9 mouse cellular contexts compared by ENCODE assay signal in genomic region chr6:82892540-82892939, GRCm38 (mm10). TPM values are rescaled to one million over a fixed set of nuclear protein-coding genes. Genes with fewer than 3 reads are reported as not detected.
DNase-seq lines count a peak whose midpoint lies in the region; ATAC-seq and TF ChIP-seq lines count a peak whose summit lies in the region.
"Had no signal": no experiment of that assay in that cellular context is flagged by ENCODE, and none has a peak within 500 bp of the region (broad histone marks: within the 10 kb centered on the region; RNA-seq: fewer than 3 reads in every experiment).

No protein-coding gene starts in this region.

- no peaks in the 10 kb centered on the region for H3K36me3 ChIP-seq in hindbrain, postnatal 0 days (ENCODE audit: insufficient read depth, low read length)
- H3K36me3 ChIP-seq in hindbrain, embryonic 13.5 days, result no peaks in the 10 kb centered on the region
- H3K36me3 ChIP-seq in liver, postnatal 0 days (replicated peaks; ENCODE audit: insufficient read depth, low read length), result no peaks in the 10 kb centered on the region
- H3K36me3 ChIP-seq: lung, embryonic 15.5 days had no signal

- 79% methylated on average over 2 of the region's 2 CpGs for whole genome bisulfite sequencing in hindbrain, postnatal 0 days
- WGBS in hindbrain, embryonic 13.5 days, result 93% methylated on average over 2 of the region's 2 CpGs
- WGBS in liver, postnatal 0 days (ENCODE audit: insufficient replicate concordance), result 74% methylated on average over 2 of the region's 2 CpGs

- no peaks in the 10 kb centered on the region for H3K27me3 ChIP-seq in hindbrain, postnatal 0 days (ENCODE audit: insufficient read depth, low read length)
- H3K27me3 ChIP-seq in hindbrain, embryonic 13.5 days, result no peaks in the 10 kb centered on the region
- no peaks in the 10 kb centered on the region for H3K27me3 ChIP-seq in liver, postnatal 0 days (ENCODE audit: insufficient read depth, low read length)
- H3K27me3 ChIP-seq: lung, embryonic 15.5 days had no signal

- H3K4me1 ChIP-seq in hindbrain, postnatal 0 days (ENCODE audit: insufficient read depth, low read length), result no peaks in the 10 kb centered on the region
- no peaks in the 10 kb centered on the region for H3K4me1 ChIP-seq in hindbrain, embryonic 13.5 days (replicated peaks)
- no peaks in the 10 kb centered on the region for H3K4me1 ChIP-seq in liver, postnatal 0 days (ENCODE audit: insufficient read depth)

- no peak for TF ChIP-seq EP300 in liver, postnatal 0 days (IDR thresholded peaks at IDR 0.05; ENCODE audit: low read depth)

- H3K9me3 ChIP-seq in hindbrain, postnatal 0 days (ENCODE audit: low read length), result no peaks in the 10 kb centered on the region
- no peaks in the 10 kb centered on the region for H3K9me3 ChIP-seq in hindbrain, embryonic 13.5 days
- H3K9me3 ChIP-seq in liver, postnatal 0 days (ENCODE audit: low read length), result no peaks in the 10 kb centered on the region
- H3K9me3 ChIP-seq: lung, embryonic 15.5 days had no signal

- intact Hi-C loops in left cerebral cortex, postnatal 14 days (cut with DNase I), result no loop called here
- intact Hi-C loops in left cerebral cortex, postnatal 10 days (cut with DNase I), result no loop called here

- no peak for DNase-seq in hindbrain, postnatal 0 days (ENCODE audit: low spot score)
- DNase-seq in B cell, adult 2 months, result peak; percentile 44 to 49
- DNase-seq in R1 (ENCODE audit: low read depth, low spot score), result peak; percentile 70
- no peak for DNase-seq in liver, postnatal 0 days
- no peak for DNase-seq in left cerebral cortex, postnatal 14 days (ENCODE audit: low spot score in 2 of 2)
- no peak for DNase-seq in left cerebral cortex, postnatal 10 days (ENCODE audit: extremely low spot score in 1 of 2, low spot score in 2 of 2)

- no peak for ATAC-seq in hindbrain, postnatal 0 days
- ATAC-seq in hindbrain, embryonic 13.5 days (ENCODE audit: low FRiP score), result no peak
- ATAC-seq in liver, postnatal 0 days, result no peak
- ATAC-seq in activated CD4-positive, CD25-positive, alpha-beta regulatory T cell, adult 4 months, result no peak

- no peak overlapping the region for H3K9ac ChIP-seq in hindbrain, postnatal 0 days (replicated peaks; ENCODE audit: low read length)
- H3K9ac ChIP-seq in hindbrain, embryonic 13.5 days, result no peak overlapping the region
- H3K9ac ChIP-seq in liver, postnatal 0 days (replicated peaks), result no peak overlapping the region
- H3K9ac ChIP-seq: lung, embryonic 15.5 days had no signal

- H3K4me3 ChIP-seq in hindbrain, postnatal 0 days (ENCODE audit: low read length), result no peak overlapping the region
- no peak overlapping the region for H3K4me3 ChIP-seq in hindbrain, embryonic 13.5 days
- H3K4me3 ChIP-seq in liver, postnatal 0 days (ENCODE audit: low read depth, low read length), result no peak overlapping the region
- H3K4me3 ChIP-seq: lung, embryonic 15.5 days had no signal

- H3K27ac ChIP-seq in hindbrain, postnatal 0 days, result no peak overlapping the region
- no peak overlapping the region for H3K27ac ChIP-seq in hindbrain, embryonic 13.5 days
- no peak overlapping the region for H3K27ac ChIP-seq in liver, postnatal 0 days (ENCODE audit: low read depth)
- H3K27ac ChIP-seq: lung, embryonic 15.5 days had no signal

- H3K4me2 ChIP-seq in hindbrain, postnatal 0 days (ENCODE audit: low read depth, low read length), result no peak overlapping the region
- H3K4me2 ChIP-seq in hindbrain, embryonic 13.5 days, result no peak overlapping the region
- no peak overlapping the region for H3K4me2 ChIP-seq in liver, postnatal 0 days (ENCODE audit: low read depth, low read length)
- H3K4me2 ChIP-seq: lung, embryonic 15.5 days had no signal

- peak; percentile 25; the same call in 1 of the 2 replicates for TF ChIP-seq CTCF in hindbrain, postnatal 0 days (IDR thresholded peaks at IDR 0.05; ENCODE audit: low read depth)
- peak; percentile 59 for TF ChIP-seq CTCF in liver, postnatal 0 days (IDR thresholded peaks at IDR 0.05; ENCODE audit: low read depth)

RNA-seq across cellular contexts. Expression of gene Sema4f, which starts 47.0 kb away (rescaled TPM):
- 19.2 and 21.6 TPM in 2 replicates for total RNA-seq in hindbrain, postnatal 0 days (2014; rRNA removed)
- polyA plus RNA-seq in hindbrain, postnatal 0 days (2015; fragmentation: Nextera tagmentation; extraction: Ambion mirVana), result 18.1 and 19.4 TPM in 2 replicates
- 17.5 and 18.6 TPM in 2 replicates for polyA plus RNA-seq in hindbrain, embryonic 13.5 days (2015; fragmentation: Nextera tagmentation; extraction: Ambion mirVana)
- polyA plus RNA-seq in liver, postnatal 0 days (2015; fragmentation: Nextera tagmentation; extraction: Ambion mirVana), result 0.08 and 0.12 TPM in 2 replicates
- 1 to 10 TPM; 2.7 to 3.8 TPM for polyA plus RNA-seq in activated CD4-positive, CD25-positive, alpha-beta regulatory T cell, adult 4 months (2017; shearing (Covaris generic))
- total RNA-seq in left cerebral cortex, postnatal 14 days (2021), result 10 to 100 TPM; 44.5 to 45.6 TPM
- 10 to 100 TPM; 45.5 to 47.5 TPM for total RNA-seq in left cerebral cortex, postnatal 10 days (2021)

RNA-seq across cellular contexts. Expression of gene M1ap, which starts 54.2 kb away (rescaled TPM):
- 0.16 TPM in 1 of 2 replicates, not detected in the other for total RNA-seq in hindbrain, postnatal 0 days (2014; rRNA removed)
- polyA plus RNA-seq in hindbrain, postnatal 0 days (2015; fragmentation: Nextera tagmentation; extraction: Ambion mirVana), result 0.24 and 0.38 TPM in 2 replicates
- polyA plus RNA-seq in hindbrain, embryonic 13.5 days (2015; fragmentation: Nextera tagmentation; extraction: Ambion mirVana), result not detected in 2 replicates
- polyA plus RNA-seq in liver, postnatal 0 days (2015; fragmentation: Nextera tagmentation; extraction: Ambion mirVana), result 3.8 and 4.3 TPM in 2 replicates
- 1 to 10 TPM in 1 of 2 experiments, under 1 TPM in 1; 0.74 to 1.4 TPM for polyA plus RNA-seq in activated CD4-positive, CD25-positive, alpha-beta regulatory T cell, adult 4 months (2017; shearing (Covaris generic))
- under 1 TPM in 1 of 2 experiments, not detected in 1; 0.23 TPM for total RNA-seq in left cerebral cortex, postnatal 14 days (2021)
- not detected for total RNA-seq in left cerebral cortex, postnatal 10 days (2021)

Comparison
In these comparisons a context has a peak if more than half of its experiments do, and no peak if none do; other contexts are left out.
1. DNase-seq: peak in B cell, adult 2 months (2 of 2) and R1 (single experiment); none in hindbrain, postnatal 0 days (single experiment), liver, postnatal 0 days (single experiment), left cerebral cortex, postnatal 14 days (0 of 2) and left cerebral cortex, postnatal 10 days (0 of 2).